Mouse (Mus musculus): ENCODE measurements around the gene Nup188.

DNA sequence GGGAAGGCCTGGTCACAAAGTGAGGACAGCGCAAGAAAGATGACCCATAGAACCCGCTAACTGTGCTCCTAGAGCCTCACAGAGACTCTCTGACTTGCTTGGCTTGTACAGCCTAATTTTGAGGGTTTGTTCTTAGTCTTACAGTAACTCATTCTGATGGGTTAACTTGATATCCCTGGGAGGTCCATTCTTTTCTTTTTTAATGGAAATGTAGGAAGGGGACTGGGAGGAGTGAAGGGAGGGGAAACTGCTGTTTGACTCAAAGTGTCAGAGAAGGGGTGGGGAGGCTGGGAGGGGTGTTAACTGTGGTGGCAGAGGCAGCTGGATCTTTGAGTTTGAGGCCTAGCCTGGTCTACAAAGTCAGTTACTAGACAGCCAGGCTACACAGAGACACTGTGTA, 49.1 kb downstream of the Nup188 start:
- TF ChIP-seq POLR2A (IDR thresholded peaks at IDR 0.05; ENCODE audit: borderline replicate concordance, extremely low read depth, low read depth, low read length), result no peak
- no peak for TF ChIP-seq CTCF (IDR thresholded peaks at IDR 0.05; ENCODE audit: insufficient read depth, low read length)

Measured in lung, adult 2 months (tissue).